Mouse (Mus musculus) hindbrain, postnatal 0 days (tissue): ENCODE data around the gene Ankrd28. TPM values are rescaled to one million over a fixed set of nuclear protein-coding genes. Genes with fewer than 3 reads are reported as not detected.
"Not testable (repeated sequence)": the region's sequence is repeated elsewhere in the genome, so short reads cannot be mapped to it uniquely, and the experiment has no call there.

Experiments used
- ATAC-seq: fragments of 200-750 bp; cut with Nextera tagmentation; 2 replicates; pipeline ENCODE4 v1.8.0; 2017; ENCODE audit warnings: mild to moderate bottlenecking, moderate TSS enrichment, moderate library complexity
- DNase-seq: peaks from one replicate; pipeline ENCODE4 v3.0.0-alpha.2; 2015; ENCODE audit warnings: low spot score
- H3K27ac ChIP-seq: fragments of 300-500 bp; sonication (generic); 2 replicates; pipeline ENCODE4 v1.5.1; 2014; ENCODE audit warnings: mild to moderate bottlenecking
- H3K27me3 ChIP-seq: fragments of 300-500 bp; sonication (generic); 2 replicates; pipeline ENCODE4 v1.6.1; 2014; ENCODE audit warnings: low read length, mixed read lengths; ENCODE audit not compliant: insufficient read depth
- H3K36me3 ChIP-seq: fragments of 300-500 bp; sonication (generic); 2 replicates; pipeline ENCODE4 v1.6.1; 2014; ENCODE audit warnings: low read length, mixed read lengths; ENCODE audit not compliant: insufficient read depth
- H3K4me1 ChIP-seq: fragments of 300-500 bp; sonication (generic); 2 replicates; pipeline ENCODE4 v1.6.1; 2014; ENCODE audit warnings: antibody characterized with exemption, low read length, mixed read lengths; ENCODE audit not compliant: insufficient read depth
- H3K4me2 ChIP-seq: fragments of 300-500 bp; sonication (generic); 2 replicates; pipeline ENCODE4 v1.6.1; 2014; ENCODE audit warnings: low read depth, mild to moderate bottlenecking, low read length, moderate library complexity, mixed read lengths
- H3K4me3 ChIP-seq: fragments of 300-500 bp; sonication (generic); 2 replicates; pipeline ENCODE4 v1.5.1; 2014; ENCODE audit warnings: low read length
- H3K9ac ChIP-seq: fragments of 300-500 bp; sonication (generic); replicated peaks from 2 replicates; pipeline ENCODE4 v1.6.1; 2014; ENCODE audit warnings: mild to moderate bottlenecking, low read length, moderate library complexity, mixed read lengths
- H3K9me3 ChIP-seq: fragments of 300-500 bp; sonication (generic); 2 replicates; pipeline ENCODE4 v1.6.1; 2016; ENCODE audit warnings: low read length, mixed read lengths
- CTCF ChIP-seq: IDR thresholded peaks from 2 replicates; pipeline ENCODE4 v1.5.1; 2016; ENCODE audit warnings: antibody characterized with exemption, control low read depth, low read depth
- WGBS: fragments of 180-500 bp; shearing (Covaris S2); extraction: QIAGEN DNeasy Blood & Tissue Kit; methylation state at CpG from one replicate; pipeline ENCODE4 v1.1.7; 2014; 5-methylcytosine and 5-hydroxymethylcytosine counted together
- polyA plus RNA-seq: library from polyadenylated mRNA; unstranded; fragments of >200 nt; fragmentation: Nextera tagmentation; extraction: Ambion mirVana; gene quantifications from 2 replicates; pipeline ENCODE4 v1.2.1, GENCODE M21; 2015
- total RNA-seq: library from RNA; depleted of rRNA; stranded (reverse); fragments of >200 nt; gene quantifications from 2 replicates; pipeline ENCODE4 v1.2.3, GENCODE M21; 2014; rRNA removed

The Ankrd28 gene
- 21.9 and 24.9 TPM in 2 replicates for total RNA-seq
- polyA plus RNA-seq: 8.1 and 8.5 TPM in 2 replicates

- under 1% methylated on average over 65 of the region's 81 CpGs for WGBS
- no peaks in the 10 kb centered on the region for H3K27me3 ChIP-seq
- H3K36me3 ChIP-seq: no peaks in the 10 kb centered on the region
- H3K9me3 ChIP-seq: no peaks in the 10 kb centered on the region
- DNase-seq (peak; percentile 99), ATAC-seq (peak; percentile 99)
- no peaks in the 10 kb centered on the region for H3K4me1 ChIP-seq
- H3K4me3 ChIP-seq: peak within 1 kb of the TSS; percentile 93
- peak within 1 kb of the TSS; percentile 70 for H3K9ac ChIP-seq
- H3K27ac ChIP-seq: peak within 1 kb of the TSS; percentile 86
- TF ChIP-seq CTCF: no peak
- H3K4me2 ChIP-seq: peak within 1 kb of the TSS; percentile 91
These were observed at the start of gene Ankrd28 for GRCm38 (mm10) chr14:31830571-31831369. Gene Ankrd28 (minus strand): TSS chr14:31830651.

DNA sequence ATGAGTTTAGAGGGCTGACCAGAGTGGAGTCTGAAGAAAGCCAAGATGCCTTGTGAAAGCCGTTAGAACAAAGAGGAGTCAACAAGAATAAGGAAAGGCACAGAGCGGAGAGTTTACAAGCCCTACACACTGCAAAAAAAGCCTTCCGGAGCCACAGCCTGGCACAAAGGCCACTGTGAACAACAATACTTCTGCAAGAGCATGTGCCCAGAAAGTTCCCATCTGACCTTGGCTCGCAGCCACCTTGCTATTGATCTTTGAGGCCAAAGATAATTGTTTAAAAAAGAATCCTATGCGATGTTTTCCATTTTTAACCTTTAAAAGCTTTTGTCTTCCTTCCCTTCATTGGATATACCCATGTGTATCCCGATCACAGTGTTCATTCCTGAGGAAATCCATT, 49.0 kb upstream of the Ankrd28 start:
- Histone ChIP-seq H3K9ac (no peak overlapping the region), H3K27ac (no peak overlapping the region), H3K4me3 (no peak overlapping the region), H3K36me3 (no peaks in the 10 kb centered on the region), H3K4me2 (no peak overlapping the region), H3K9me3 (no peaks in the 10 kb centered on the region), H3K27me3 (no peaks in the 10 kb centered on the region), H3K4me1 (no peaks in the 10 kb centered on the region)
- TF ChIP-seq CTCF: no peak
- ATAC-seq: no peak
- WGBS: 68% methylated on average over 6 of the region's 6 CpGs
- no peak for DNase-seq

- H3K4me2 ChIP-seq: no peak overlapping the region
- no peak overlapping the region for H3K4me3 ChIP-seq
- no peaks in the 10 kb centered on the region for H3K36me3 ChIP-seq
- DNase-seq (no peak), ATAC-seq (no peak)
- WGBS: 85% methylated on average over 5 of the region's 5 CpGs
- no peak for TF ChIP-seq CTCF
- H3K27ac ChIP-seq: no peak overlapping the region
- no peaks in the 10 kb centered on the region for H3K4me1 ChIP-seq
- H3K27me3 ChIP-seq: no peaks in the 10 kb centered on the region
- H3K9me3 ChIP-seq: peaks cover 2% of the 10 kb centered on the region; the same call in 1 of the 2 replicates
- no peak overlapping the region for H3K9ac ChIP-seq
These were observed 41.7 kb upstream of the Ankrd28 start for GRCm38 (mm10) chr14:31872130-31872529.

- Histone ChIP-seq H3K4me1 (no peaks in the 10 kb centered on the region), H3K4me2 (no peak overlapping the region), H3K4me3 (no peak overlapping the region), H3K27ac (no peak overlapping the region), H3K36me3 (no peaks in the 10 kb centered on the region), H3K9ac (no peak overlapping the region), H3K27me3 (no peaks in the 10 kb centered on the region), H3K9me3 (peaks cover 7% of the 10 kb centered on the region)
- DNase-seq (no peak), ATAC-seq (no peak)
- TF ChIP-seq CTCF: no peak
- WGBS: 93% methylated on average over 5 of the region's 5 CpGs
These were observed 40.0 kb upstream of the Ankrd28 start for GRCm38 (mm10) chr14:31870436-31870835.

DNA sequence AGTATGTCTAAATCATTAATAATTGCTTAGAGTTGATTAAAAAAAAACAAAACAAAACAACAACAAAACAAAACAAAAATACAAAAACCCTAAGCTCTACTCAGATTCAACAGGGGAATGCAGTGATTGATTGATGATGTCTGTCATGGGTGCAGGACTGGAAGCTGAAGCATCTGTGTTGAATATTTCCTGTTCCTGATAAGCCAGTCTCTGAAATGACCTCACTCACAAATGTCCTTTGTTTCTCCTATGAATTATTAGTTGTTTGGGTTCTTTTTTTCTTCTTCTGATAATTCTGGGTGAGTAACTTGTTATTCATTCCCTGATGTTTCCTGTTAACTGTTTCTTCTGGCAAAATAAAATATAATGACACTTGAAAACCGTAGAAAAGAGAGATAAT, 38.1 kb upstream of the Ankrd28 start:
- no peak for ATAC-seq

GRCm38 (mm10) chr14:31866366-31866765, 35.9 kb upstream of the Ankrd28 start:
- peaks cover 13% of the 10 kb centered on the region for H3K9me3 ChIP-seq
- not testable (repeated sequence) for H3K4me2 ChIP-seq, H3K4me3 ChIP-seq, H3K27ac ChIP-seq, H3K4me1 ChIP-seq, ATAC-seq, DNase-seq, H3K9ac ChIP-seq, H3K36me3 ChIP-seq, H3K27me3 ChIP-seq
- 96% methylated on average over 10 of the region's 10 CpGs for WGBS

More for the DNA sequence above, 38.1 kb upstream of the Ankrd28 start:
- no peak for DNase-seq
- no peak for TF ChIP-seq CTCF
- no peaks in the 10 kb centered on the region for H3K27me3 ChIP-seq
- H3K9ac ChIP-seq: no peak overlapping the region
- no peak overlapping the region for H3K4me2 ChIP-seq
- peaks cover 11% of the 10 kb centered on the region for H3K9me3 ChIP-seq
- H3K4me3 ChIP-seq: no peak overlapping the region
- 87% methylated on average over 1 of the region's 1 CpGs for WGBS
- H3K27ac ChIP-seq: no peak overlapping the region
- no peaks in the 10 kb centered on the region for H3K36me3 ChIP-seq
- no peaks in the 10 kb centered on the region for H3K4me1 ChIP-seq

DNA sequence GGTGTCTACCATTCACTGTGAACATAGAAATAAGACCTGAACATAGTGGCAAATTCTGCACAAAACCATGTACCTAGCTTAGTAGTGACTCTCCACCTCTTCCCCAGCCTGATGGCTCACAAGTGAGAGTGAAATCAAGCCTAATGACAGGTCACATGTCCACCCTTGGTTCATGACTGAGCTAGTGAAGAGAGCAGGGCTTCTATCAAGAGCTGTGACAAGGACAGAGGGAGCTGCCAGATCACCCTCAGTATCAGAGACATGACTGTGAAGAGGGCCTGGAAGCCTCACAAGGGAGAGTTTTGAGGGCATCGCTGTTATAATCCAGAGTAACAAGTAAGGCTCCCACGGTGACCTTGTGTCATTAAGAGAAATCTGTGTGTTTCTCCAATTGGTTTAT, 28.2 kb upstream of the Ankrd28 start:
- Histone ChIP-seq H3K27ac (no peak overlapping the region), H3K9me3 (0 out of 2 replicates have a peak, but pooled peaks cover 2% of the 10 kb centered on the region), H3K36me3 (no peaks in the 10 kb centered on the region), H3K27me3 (no peaks in the 10 kb centered on the region), H3K9ac (no peak overlapping the region), H3K4me3 (no peak overlapping the region), H3K4me1 (no peaks in the 10 kb centered on the region), H3K4me2 (no peak overlapping the region)
- TF ChIP-seq CTCF: no peak
- no peak for DNase-seq
- ATAC-seq: no peak
- 92% methylated on average over 2 of the region's 2 CpGs for WGBS
